8 mouse cellular contexts compared by ENCODE assay signal in genomic region chr11:94086966-94087365, GRCm38 (mm10).
A peak's percentile ranks its signal among the peaks of the same experiment; 100 is the strongest.
DNase-seq lines count a peak whose midpoint lies in the region; ATAC-seq and TF ChIP-seq lines count a peak whose summit lies in the region.
"Not testable (repeated sequence)": the region's sequence is repeated elsewhere in the genome, so short reads cannot be mapped to it uniquely, and the experiment has no call there.

No protein-coding gene starts in this region.

- peaks cover 25% of the 10 kb centered on the region for H3K36me3 ChIP-seq in hindbrain, embryonic 11.5 days (ENCODE audit: control insufficient read depth, insufficient read depth, low read length)

- DNase-seq in B cell, adult 2 months, result peak; percentile 56 to 58
- DNase-seq in T-cell, adult 2 months (ENCODE audit: low spot score), result peak; percentile 31
- DNase-seq in cerebellum, adult 8-10 months, result peak; percentile 38
- DNase-seq in forelimb bud, embryonic 11.5 days (ENCODE audit: low read depth, low spot score), result peak; percentile 64
- peak; percentile 75 for DNase-seq in hindbrain, embryonic 11.5 days (ENCODE audit: low spot score)
- DNase-seq in layer of hippocampus, adult 2 months (ENCODE audit: low spot score in 2 of 2), result peak; percentile 20 to 51
- DNase-seq in lung, postnatal 25 days (ENCODE audit: low spot score), result peak; percentile 66
- peak; percentile 15 for DNase-seq in right cerebral cortex, adult 18-20 months

- WGBS in hindbrain, embryonic 11.5 days, result 80% methylated on average over 2 of the region's 2 CpGs

- peak; percentile 78 for TF ChIP-seq CTCF in layer of hippocampus, adult 2 months (conservative IDR thresholded peaks at IDR 0.05)

- H3K27me3 ChIP-seq in hindbrain, embryonic 11.5 days (ENCODE audit: control insufficient read depth, insufficient read depth, low read length), result not testable (repeated sequence)

- not testable (repeated sequence) for H3K4me1 ChIP-seq in hindbrain, embryonic 11.5 days (replicated peaks; ENCODE audit: control insufficient read depth, insufficient read depth, low read length)

- H3K27ac ChIP-seq in hindbrain, embryonic 11.5 days (ENCODE audit: low read depth, low read length); layer of hippocampus, adult 2 months: not testable (repeated sequence)

- ATAC-seq in hindbrain, embryonic 11.5 days (ENCODE audit: low FRiP score), result not testable (repeated sequence)

- not testable (repeated sequence) for H3K9ac ChIP-seq in hindbrain, embryonic 11.5 days (ENCODE audit: low read depth, low read length)

- not testable (repeated sequence) for H3K4me2 ChIP-seq in hindbrain, embryonic 11.5 days (replicated peaks; ENCODE audit: low read depth, low read length)

- H3K4me3 ChIP-seq in hindbrain, embryonic 11.5 days (ENCODE audit: low read depth, low read length); layer of hippocampus, adult 2 months: not testable (repeated sequence)

- not testable (repeated sequence) for H3K9me3 ChIP-seq in hindbrain, embryonic 11.5 days (ENCODE audit: control insufficient read depth, low read length)

Comparison
In these comparisons a context has a peak if more than half of its experiments do, and no peak if none do; other contexts are left out.
1. DNase-seq: peak in every context shown above with its lines; median percentile 75 in hindbrain, embryonic 11.5 days; 66 in lung, postnatal 25 days; 64 in forelimb bud, embryonic 11.5 days; 57 in B cell, adult 2 months; 38 in cerebellum, adult 8-10 months; 36 in layer of hippocampus, adult 2 months; 31 in T-cell, adult 2 months; 15 in right cerebral cortex, adult 18-20 months.